Mouse (Mus musculus) neural tube, embryonic 11.5 days (tissue): Measurements from ENCODE around the gene Tbcd. TPM values are rescaled to one million over a fixed set of nuclear protein-coding genes. Genes with fewer than 3 reads are reported as not detected.
A peak's percentile ranks its signal among the peaks of the same experiment; 100 is the strongest.

Source experiments
- ATAC-seq: fragments of 200-750 bp; cut with Nextera tagmentation; 2 replicates; pipeline ENCODE4 v1.8.0; 2017; ENCODE audit warnings: moderate number of reproducible peaks, mild to moderate bottlenecking, moderate TSS enrichment, moderate library complexity; ENCODE audit not compliant: insufficient read depth, low FRiP score, low TSS enrichment
- DNase-seq: peaks from one replicate; pipeline ENCODE4 v3.0.0-alpha.2; 2015; ENCODE audit warnings: low spot score
- H3K27ac ChIP-seq: fragments of 300-500 bp; sonication (generic); 2 replicates; pipeline ENCODE4 v1.5.1; 2014; ENCODE audit warnings: low read depth, mild to moderate bottlenecking, low read length
- H3K27me3 ChIP-seq: fragments of 300-500 bp; sonication (generic); 2 replicates; pipeline ENCODE4 v1.6.1; 2014; ENCODE audit warnings: mild to moderate bottlenecking, low read length, mixed read lengths; ENCODE audit not compliant: control insufficient read depth, insufficient read depth
- H3K36me3 ChIP-seq: fragments of 300-500 bp; sonication (generic); 2 replicates; pipeline ENCODE4 v1.6.1; 2014; ENCODE audit warnings: mild to moderate bottlenecking, low read length, moderate library complexity, mixed read lengths; ENCODE audit not compliant: control insufficient read depth, insufficient read depth
- H3K4me1 ChIP-seq: fragments of 300-500 bp; sonication (generic); 2 replicates; pipeline ENCODE4 v1.6.1; 2014; ENCODE audit warnings: low read length, mixed read lengths; ENCODE audit not compliant: control insufficient read depth, insufficient read depth
- H3K4me2 ChIP-seq: fragments of 300-500 bp; sonication (generic); 2 replicates; pipeline ENCODE4 v1.6.1; 2014; ENCODE audit warnings: low read depth, mild to moderate bottlenecking, moderate library complexity
- H3K4me3 ChIP-seq: fragments of 300-500 bp; sonication (generic); 2 replicates; pipeline ENCODE4 v1.5.1; 2014; ENCODE audit warnings: low read depth, low read length
- H3K9ac ChIP-seq: fragments of 300-500 bp; sonication (generic); 2 replicates; pipeline ENCODE4 v1.6.1; 2014; ENCODE audit warnings: mild to moderate bottlenecking, low read length
- H3K9me3 ChIP-seq: fragments of 300-500 bp; sonication (generic); 2 replicates; pipeline ENCODE4 v1.6.1; 2016; ENCODE audit warnings: low read length; ENCODE audit not compliant: control insufficient read depth
- WGBS: fragments of 180-500 bp; shearing (Covaris S2); extraction: QIAGEN DNeasy Blood & Tissue Kit; methylation state at CpG from one replicate; pipeline ENCODE4 v1.1.7; 2014; 5-methylcytosine and 5-hydroxymethylcytosine counted together
- polyA plus RNA-seq: library from polyadenylated mRNA; unstranded; fragments of >200 nt; fragmentation: Nextera tagmentation; extraction: Ambion mirVana; gene quantifications from 2 replicates; pipeline ENCODE4 v1.2.1, GENCODE M21; 2014

The Tbcd gene
- polyA plus RNA-seq, 1 experiment from 2014 or later: 51.6 TPM

DNA sequence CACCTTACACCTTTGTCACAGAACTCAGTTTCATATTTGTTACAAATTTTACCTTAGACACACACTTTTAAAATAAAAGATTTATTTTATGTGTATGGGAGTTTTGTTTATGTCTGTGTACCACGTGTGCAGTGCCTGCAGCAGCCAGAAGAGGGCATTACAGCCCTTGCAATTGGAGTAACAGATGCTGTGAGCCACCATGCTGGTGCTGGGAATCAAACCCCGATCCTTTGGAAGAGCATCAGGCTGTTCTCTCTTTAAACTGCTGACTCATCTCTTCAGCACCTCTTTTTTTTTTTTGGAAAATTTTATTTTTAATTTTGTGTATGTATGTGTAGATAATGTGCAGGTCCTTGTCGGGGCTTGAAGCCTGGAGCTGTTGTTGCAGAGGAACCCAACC is 6.1 kb downstream of the Tbcd start:
- H3K4me1 ChIP-seq: peaks cover 4% of the 10 kb centered on the region
- no peak for ATAC-seq
- no peaks in the 10 kb centered on the region for H3K9me3 ChIP-seq
- WGBS: 86% methylated on average over 3 of the region's 3 CpGs
- H3K9ac ChIP-seq: no peak overlapping the region
- H3K4me3 ChIP-seq: no peak overlapping the region
- H3K36me3 ChIP-seq: peaks cover 4% of the 10 kb centered on the region
- H3K4me2 ChIP-seq: no peak overlapping the region
- no peak overlapping the region for H3K27ac ChIP-seq
- DNase-seq: no peak
- no peaks in the 10 kb centered on the region for H3K27me3 ChIP-seq

- DNase-seq (no peak), ATAC-seq (no peak)
- Histone ChIP-seq H3K9ac (no peak overlapping the region), H3K4me2 (no peak overlapping the region), H3K27ac (no peak overlapping the region), H3K36me3 (peaks cover 3% of the 10 kb centered on the region), H3K27me3 (no peaks in the 10 kb centered on the region), H3K4me3 (no peak overlapping the region), H3K4me1 (no peaks in the 10 kb centered on the region), H3K9me3 (no peaks in the 10 kb centered on the region)
- WGBS: 92% methylated on average over 6 of the region's 6 CpGs
Measured at GRCm38 (mm10) chr11:121467408-121467807, 15.7 kb downstream of the Tbcd start.

DNA sequence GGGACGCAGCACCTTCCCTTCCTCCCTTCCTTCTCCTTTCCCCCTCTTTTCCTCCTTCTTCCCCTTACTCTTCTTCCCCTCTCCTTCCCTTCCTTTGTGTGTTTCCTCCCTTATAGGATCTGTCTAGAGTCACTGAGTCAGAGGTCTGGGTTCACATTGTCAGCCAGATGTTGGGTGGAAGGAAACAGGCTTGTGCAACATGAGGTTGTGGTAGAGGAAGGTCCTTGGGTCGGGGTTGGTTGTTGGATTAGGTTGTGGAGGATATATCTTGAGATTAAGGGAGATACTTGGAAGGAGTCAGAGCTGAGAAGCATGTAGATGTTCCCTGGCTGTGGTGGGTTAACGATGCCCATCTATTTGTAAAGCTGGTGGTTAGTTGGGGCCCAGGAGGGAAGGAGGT is 23.1 kb downstream of the Tbcd start:
- Histone ChIP-seq H3K9ac (no peak overlapping the region), H3K4me1 (no peaks in the 10 kb centered on the region), H3K9me3 (no peaks in the 10 kb centered on the region), H3K36me3 (no peaks in the 10 kb centered on the region), H3K4me3 (no peak overlapping the region), H3K4me2 (no peak overlapping the region), H3K27ac (no peak overlapping the region), H3K27me3 (no peaks in the 10 kb centered on the region)
- no peak for DNase-seq
- 76% methylated on average over 3 of the region's 3 CpGs for WGBS
- ATAC-seq: no peak

DNA sequence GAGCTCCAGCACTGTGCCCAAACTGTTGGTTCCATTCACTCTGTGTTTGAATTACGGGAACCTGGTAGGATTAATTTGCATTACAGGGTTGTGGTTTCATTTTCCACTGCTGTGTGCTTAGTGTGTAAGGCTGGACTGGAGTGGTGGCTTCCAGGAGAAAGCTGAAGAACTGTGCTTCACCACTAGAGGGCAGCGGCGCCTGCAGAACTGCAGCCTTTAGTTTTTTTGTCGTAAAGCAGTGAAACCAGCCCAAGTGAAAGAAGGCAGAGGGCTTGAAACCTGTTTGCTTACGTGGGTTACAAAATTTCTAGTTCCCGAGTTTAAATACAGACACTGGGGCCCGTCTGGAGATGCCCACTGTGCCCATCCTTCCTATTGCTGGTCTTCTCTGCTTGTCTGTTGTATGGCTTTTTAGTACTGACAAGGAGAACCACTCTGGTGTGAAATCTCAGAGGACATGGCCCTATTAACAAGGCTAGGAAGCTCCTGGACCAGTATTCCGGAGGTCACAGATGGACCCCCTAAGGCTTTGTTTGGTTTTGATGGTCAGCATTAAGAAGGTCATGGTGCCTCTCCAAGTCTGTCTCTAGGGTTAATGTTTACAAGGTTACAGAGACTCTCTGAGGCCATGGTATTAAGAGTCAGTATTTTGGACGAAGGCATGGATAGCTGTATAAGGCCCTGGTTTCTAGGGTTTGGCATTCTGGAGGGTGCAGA is 24.1 kb downstream of the Tbcd start:
- Histone ChIP-seq H3K9me3 (no peaks in the 10 kb centered on the region), H3K27me3 (no peaks in the 10 kb centered on the region), H3K4me2 (no peak overlapping the region), H3K27ac (no peak overlapping the region), H3K4me3 (no peak overlapping the region), H3K4me1 (no peaks in the 10 kb centered on the region), H3K36me3 (no peaks in the 10 kb centered on the region), H3K9ac (no peak overlapping the region)
- ATAC-seq: no peak
- peak; percentile 77 for DNase-seq
- whole genome bisulfite sequencing: 41% methylated on average over 9 of the region's 9 CpGs

- H3K27me3 ChIP-seq: no peaks in the 10 kb centered on the region
- no peak for DNase-seq
- no peaks in the 10 kb centered on the region for H3K4me1 ChIP-seq
- no peak for ATAC-seq
- no peak overlapping the region for H3K9ac ChIP-seq
- H3K27ac ChIP-seq: no peak overlapping the region
- no peaks in the 10 kb centered on the region for H3K9me3 ChIP-seq
- H3K4me2 ChIP-seq: no peak overlapping the region
- no peaks in the 10 kb centered on the region for H3K36me3 ChIP-seq
- H3K4me3 ChIP-seq: no peak overlapping the region
- WGBS: 87% methylated on average over 15 of the region's 15 CpGs
Measured at GRCm38 (mm10) chr11:121479476-121480203, 27.9 kb downstream of the Tbcd start.

DNA sequence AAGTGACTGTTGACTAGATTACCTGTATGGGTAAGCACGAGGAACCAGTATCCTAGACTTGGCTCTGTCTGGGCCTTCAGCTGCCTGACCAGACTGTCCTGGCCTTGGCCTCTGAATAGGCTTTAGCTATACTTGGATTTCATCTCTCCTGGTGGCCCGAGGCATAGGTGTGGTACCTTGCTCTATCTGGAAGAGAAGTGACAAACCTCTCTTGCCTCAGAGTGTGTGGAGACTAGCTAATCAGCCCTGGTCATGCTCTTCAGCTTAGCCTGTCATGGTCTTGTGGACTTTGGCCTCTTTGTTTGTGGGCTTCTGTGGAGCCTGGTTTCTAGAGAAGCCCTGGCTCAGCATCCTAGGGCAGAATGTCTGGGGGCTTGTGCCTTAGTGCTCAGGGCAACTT is 29.4 kb downstream of the Tbcd start:
- 88% methylated on average over 2 of the region's 2 CpGs for whole genome bisulfite sequencing
- ATAC-seq: no peak
- H3K36me3 ChIP-seq: no peaks in the 10 kb centered on the region

DNA sequence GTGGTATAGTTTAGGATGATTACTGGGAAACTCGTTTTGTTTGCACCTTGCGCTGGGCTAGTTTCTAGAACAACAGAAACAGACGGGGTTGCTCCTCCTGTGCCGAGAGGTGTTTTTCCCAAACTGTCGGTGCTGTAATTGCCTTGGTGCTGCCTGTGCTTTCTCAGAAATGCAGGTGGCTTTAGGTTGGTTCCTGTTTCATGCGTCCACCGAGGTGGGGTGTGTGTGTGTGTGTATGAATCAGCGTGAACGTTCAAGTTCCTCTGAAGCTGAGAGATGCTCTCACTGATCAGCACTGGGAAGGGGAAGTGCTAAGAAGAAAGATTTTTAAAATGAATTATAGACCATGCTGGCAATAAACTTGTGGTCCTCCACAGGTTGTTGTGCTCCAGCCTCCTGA is 34.1 kb downstream of the Tbcd start:
- Histone ChIP-seq H3K4me2 (no peak overlapping the region), H3K4me3 (no peak overlapping the region), H3K9ac (no peak overlapping the region), H3K4me1 (no peaks in the 10 kb centered on the region), H3K9me3 (no peaks in the 10 kb centered on the region), H3K27ac (no peak overlapping the region), H3K36me3 (no peaks in the 10 kb centered on the region), H3K27me3 (no peaks in the 10 kb centered on the region)
- DNase-seq (no peak), ATAC-seq (no peak)
- WGBS: 93% methylated on average over 9 of the region's 9 CpGs

More for the DNA sequence above, 29.4 kb downstream of the Tbcd start:
- Histone ChIP-seq H3K4me3 (no peak overlapping the region), H3K4me1 (no peaks in the 10 kb centered on the region), H3K27me3 (no peaks in the 10 kb centered on the region), H3K27ac (no peak overlapping the region), H3K9me3 (no peaks in the 10 kb centered on the region), H3K4me2 (no peak overlapping the region), H3K9ac (no peak overlapping the region)
- DNase-seq: no peak

- ATAC-seq (no peak), DNase-seq (no peak)
- Histone ChIP-seq H3K27ac (no peak overlapping the region), H3K27me3 (no peaks in the 10 kb centered on the region), H3K4me2 (no peak overlapping the region), H3K9me3 (no peaks in the 10 kb centered on the region), H3K4me3 (no peak overlapping the region), H3K4me1 (no peaks in the 10 kb centered on the region), H3K36me3 (no peaks in the 10 kb centered on the region), H3K9ac (no peak overlapping the region)
Measured at GRCm38 (mm10) chr11:121490651-121491050, 38.9 kb downstream of the Tbcd start.

GRCm38 (mm10) chr11:121500595-121500994 is 48.8 kb downstream of the Tbcd start:
- no peaks in the 10 kb centered on the region for H3K4me1 ChIP-seq
- no peaks in the 10 kb centered on the region for H3K9me3 ChIP-seq
- DNase-seq (no peak), ATAC-seq (no peak)
- H3K4me3 ChIP-seq: no peak overlapping the region
- no peak overlapping the region for H3K9ac ChIP-seq
- no peak overlapping the region for H3K27ac ChIP-seq
- H3K36me3 ChIP-seq: 0 out of 2 replicates have a peak, but pooled peaks cover 4% of the 10 kb centered on the region
- no peak overlapping the region for H3K4me2 ChIP-seq
- H3K27me3 ChIP-seq: no peaks in the 10 kb centered on the region
